Mouse (Mus musculus): Measurements from ENCODE around the gene Thap4. TPM values are rescaled to one million over a fixed set of nuclear protein-coding genes. Genes with fewer than 3 reads are reported as not detected.

The Thap4 gene
- total and polyA plus RNA-seq, 2 experiments: 10.0 to 17.5 TPM

GRCm38 (mm10) chr1:93689901-93690496 is 64.7 kb downstream of the Thap4 start:
- H3K9ac ChIP-seq (ENCODE audit: low read depth, low read length): no peak overlapping the region
- TF ChIP-seq POLR2A (IDR thresholded peaks at IDR 0.05; ENCODE audit: extremely low read depth, insufficient read depth, low read length) (no peak), CTCF (IDR thresholded peaks at IDR 0.05; ENCODE audit: low read depth, low read length) (no peak)
- H3K4me3 ChIP-seq (ENCODE audit: insufficient read depth, low read depth, low read length): no peak overlapping the region
- no peaks in the 10 kb centered on the region for H3K36me3 ChIP-seq (ENCODE audit: control insufficient read depth, insufficient read depth, low read length)
- peaks cover 34% of the 10 kb centered on the region for H3K4me1 ChIP-seq (ENCODE audit: control insufficient read depth, insufficient read depth, low read length)
- peaks cover 3% of the 10 kb centered on the region; the same call in 1 of the 2 replicates for H3K79me2 ChIP-seq (ENCODE audit: control insufficient read depth, insufficient read depth, low read length)
- WGBS: 83% methylated on average over 7 of the region's 7 CpGs
- H3K27me3 ChIP-seq (ENCODE audit: control insufficient read depth, insufficient read depth, low read length): no peaks in the 10 kb centered on the region
- no peak overlapping the region for H3K27ac ChIP-seq (replicated peaks; ENCODE audit: insufficient read depth, low read depth, low read length)
- DNase-seq (ENCODE audit: extremely low read depth, low read depth, low spot score): no peak

DNA sequence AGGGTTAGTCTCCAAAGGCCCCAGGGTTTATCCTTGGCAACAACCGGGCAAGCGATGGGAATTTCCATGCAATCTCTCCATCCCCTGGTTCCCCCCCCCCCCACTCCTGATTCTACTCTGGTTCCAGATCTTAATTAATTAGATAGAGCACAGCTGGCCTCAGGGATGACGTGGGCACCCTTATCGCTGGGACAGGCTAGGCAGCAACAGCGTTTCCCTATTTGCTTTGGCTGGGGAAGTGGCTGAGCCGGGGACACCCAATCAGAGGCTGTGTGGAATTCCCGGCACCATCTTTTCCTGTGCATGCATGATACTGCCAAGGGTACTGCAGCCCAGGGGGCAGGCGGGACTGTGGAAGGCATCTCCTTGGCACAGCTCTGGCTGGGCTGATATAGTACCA is 66.5 kb downstream of the Thap4 start:
- peak; percentile 82 for DNase-seq (ENCODE audit: extremely low read depth, low read depth, low spot score)
- H3K4me3 ChIP-seq (ENCODE audit: insufficient read depth, low read depth, low read length): no peak overlapping the region

GRCm38 (mm10) chr1:93686961-93687320 is 67.7 kb downstream of the Thap4 start:
- no peak overlapping the region for H3K9ac ChIP-seq (ENCODE audit: low read depth, low read length)
- WGBS: 6% methylated on average over 3 of the region's 3 CpGs
- no peaks in the 10 kb centered on the region for H3K36me3 ChIP-seq (ENCODE audit: control insufficient read depth, insufficient read depth, low read length)
- DNase-seq (ENCODE audit: extremely low read depth, low read depth, low spot score): peak; percentile 86
- H3K79me2 ChIP-seq (ENCODE audit: control insufficient read depth, insufficient read depth, low read length): peaks cover 3% of the 10 kb centered on the region; the same call in 1 of the 2 replicates
- TF ChIP-seq POLR2A (IDR thresholded peaks at IDR 0.05; ENCODE audit: extremely low read depth, insufficient read depth, low read length) (no peak), CTCF (IDR thresholded peaks at IDR 0.05; ENCODE audit: low read depth, low read length) (no peak)
- H3K27ac ChIP-seq (replicated peaks; ENCODE audit: insufficient read depth, low read depth, low read length): peak overlapping the region; percentile 71
- H3K4me3 ChIP-seq (ENCODE audit: insufficient read depth, low read depth, low read length): peak overlapping the region; percentile 55; the same call in 1 of the 2 replicates
- no peaks in the 10 kb centered on the region for H3K27me3 ChIP-seq (ENCODE audit: control insufficient read depth, insufficient read depth, low read length)
- H3K4me1 ChIP-seq (ENCODE audit: control insufficient read depth, insufficient read depth, low read length): peaks cover 19% of the 10 kb centered on the region

More for the DNA sequence above, 66.5 kb downstream of the Thap4 start:
- Histone ChIP-seq H3K36me3 (ENCODE audit: control insufficient read depth, insufficient read depth, low read length) (no peaks in the 10 kb centered on the region), H3K4me1 (ENCODE audit: control insufficient read depth, insufficient read depth, low read length) (peaks cover 28% of the 10 kb centered on the region), H3K9ac (ENCODE audit: low read depth, low read length) (no peak overlapping the region), H3K27me3 (ENCODE audit: control insufficient read depth, insufficient read depth, low read length) (no peaks in the 10 kb centered on the region), H3K79me2 (ENCODE audit: control insufficient read depth, insufficient read depth, low read length) (peaks cover 3% of the 10 kb centered on the region; the same call in 1 of the 2 replicates), H3K27ac (replicated peaks; ENCODE audit: insufficient read depth, low read depth, low read length) (peak overlapping the region; percentile 53)
- 19% methylated on average over 8 of the region's 8 CpGs for WGBS
- TF ChIP-seq POLR2A (IDR thresholded peaks at IDR 0.05; ENCODE audit: extremely low read depth, insufficient read depth, low read length): no peak
- peak; percentile 60 for TF ChIP-seq CTCF (IDR thresholded peaks at IDR 0.05; ENCODE audit: low read depth, low read length)

DNA sequence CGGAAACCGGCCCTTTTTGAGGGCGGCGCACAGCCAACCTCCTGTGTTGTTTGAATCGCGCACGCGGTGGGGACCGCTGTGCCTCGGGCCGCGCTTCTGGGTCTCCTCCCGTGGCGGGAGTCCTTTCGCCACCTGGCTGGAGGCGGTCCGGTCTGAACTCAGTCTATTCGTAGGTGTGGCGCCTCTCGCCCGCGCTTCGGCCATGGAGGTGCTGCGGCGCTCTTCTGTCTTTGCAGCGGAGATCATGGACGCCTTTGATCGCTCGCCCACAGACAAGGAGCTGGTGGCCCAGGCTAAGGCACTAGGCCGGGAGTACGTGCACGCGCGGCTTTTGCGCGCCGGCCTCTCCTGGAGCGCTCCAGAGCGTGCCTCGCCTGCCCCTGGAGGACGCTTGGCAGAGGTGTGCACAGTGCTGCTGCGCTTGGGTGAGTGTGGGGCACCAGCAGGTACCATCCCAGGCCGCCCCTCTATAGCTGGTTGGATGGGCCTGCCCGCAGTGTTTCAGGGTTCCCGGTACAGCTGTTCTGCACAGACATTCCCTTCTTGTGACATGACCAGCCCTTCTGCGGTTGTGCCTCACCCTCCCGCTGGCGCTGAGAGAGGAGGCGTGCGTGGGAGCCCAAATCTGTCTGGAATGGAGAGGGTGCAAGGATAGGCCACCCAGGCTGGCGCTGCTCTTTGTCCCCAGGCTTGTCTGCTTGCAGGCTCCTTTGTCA is 68.3 kb downstream of the Thap4 start:
- no peaks in the 10 kb centered on the region for H3K27me3 ChIP-seq (ENCODE audit: control insufficient read depth, insufficient read depth, low read length)
- peak overlapping the region; percentile 55 for H3K4me3 ChIP-seq (ENCODE audit: insufficient read depth, low read depth, low read length)
- peak overlapping the region; percentile 71 for H3K27ac ChIP-seq (replicated peaks; ENCODE audit: insufficient read depth, low read depth, low read length)
- no peak for TF ChIP-seq POLR2A (IDR thresholded peaks at IDR 0.05; ENCODE audit: extremely low read depth, insufficient read depth, low read length)
- TF ChIP-seq CTCF (IDR thresholded peaks at IDR 0.05; ENCODE audit: low read depth, low read length): peak; percentile 61
- peak overlapping the region; percentile 73 for H3K9ac ChIP-seq (ENCODE audit: low read depth, low read length)
- peak; percentile 58 for DNase-seq (ENCODE audit: extremely low read depth, low read depth, low spot score)
- peaks cover 19% of the 10 kb centered on the region for H3K4me1 ChIP-seq (ENCODE audit: control insufficient read depth, insufficient read depth, low read length)
- no peaks in the 10 kb centered on the region for H3K36me3 ChIP-seq (ENCODE audit: control insufficient read depth, insufficient read depth, low read length)
- 2% methylated on average over 51 of the region's 51 CpGs for WGBS
- peaks cover 3% of the 10 kb centered on the region; the same call in 1 of the 2 replicates for H3K79me2 ChIP-seq (ENCODE audit: control insufficient read depth, insufficient read depth, low read length)

DNA sequence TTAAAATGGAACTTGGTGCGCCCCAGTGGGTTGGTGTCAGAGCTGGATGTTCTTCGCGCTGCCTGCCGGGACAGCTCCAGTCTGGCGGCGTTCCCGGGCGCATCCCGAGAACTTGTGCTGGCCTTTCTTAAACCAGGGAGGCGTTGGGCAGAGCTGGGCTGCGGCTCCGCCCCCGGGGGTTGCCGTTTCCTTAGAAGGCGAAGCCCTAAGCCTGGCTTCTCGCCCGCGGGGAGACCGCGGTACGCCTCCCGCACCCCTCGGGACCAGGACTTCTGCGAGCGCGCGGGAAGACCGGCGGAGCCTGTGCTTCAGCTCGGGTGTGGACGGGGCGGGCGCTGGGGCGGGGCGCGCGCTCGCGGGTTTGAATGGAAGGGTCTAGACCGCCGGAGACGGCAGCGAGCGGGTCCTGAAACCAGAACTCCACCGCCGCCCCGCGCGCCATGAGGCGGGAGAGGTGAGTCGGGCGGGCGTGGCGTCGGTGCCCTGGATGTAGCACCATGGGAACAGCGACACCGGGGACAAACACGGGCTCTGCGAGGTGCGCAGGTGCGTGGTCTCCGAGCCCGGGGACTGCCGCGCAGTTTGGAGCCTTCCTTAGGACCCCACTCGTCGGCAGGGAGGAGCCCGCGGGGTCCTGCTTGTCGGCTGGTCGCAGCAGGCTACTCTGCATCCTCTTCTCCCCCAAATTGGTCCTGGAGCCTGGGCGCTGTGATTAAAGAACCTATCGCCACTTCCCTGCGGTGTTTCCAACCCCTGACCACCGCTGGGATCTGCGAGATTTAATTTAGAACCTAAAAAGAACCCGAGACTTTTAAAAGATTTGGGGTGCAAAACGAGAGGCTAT is 69.0 kb downstream of the Thap4 start, which contains the start of gene Bok:
Gene Bok (plus strand): TSS at position 260 of the 844 bp plus-strand sequence.
- no peak for TF ChIP-seq CTCF (IDR thresholded peaks at IDR 0.05; ENCODE audit: low read depth, low read length)
- TF ChIP-seq POLR2A (IDR thresholded peaks at IDR 0.05; ENCODE audit: extremely low read depth, insufficient read depth, low read length): 0 out of 2 replicates have a peak, but pooled peaks have one; percentile 28
- under 1% methylated on average over 75 of the region's 78 CpGs for WGBS

More for the DNA sequence above, 69.0 kb downstream of the Thap4 start, which contains the start of gene Bok:
- Histone ChIP-seq H3K9ac (ENCODE audit: low read depth, low read length) (peak within 1 kb of the TSS; percentile 73), H3K4me3 (ENCODE audit: insufficient read depth, low read depth, low read length) (peak within 1 kb of the TSS; percentile 55), H3K27me3 (ENCODE audit: control insufficient read depth, insufficient read depth, low read length) (no peaks in the 10 kb centered on the region), H3K79me2 (ENCODE audit: control insufficient read depth, insufficient read depth, low read length) (peaks cover 3% of the 10 kb centered on the region; the same call in 1 of the 2 replicates), H3K36me3 (ENCODE audit: control insufficient read depth, insufficient read depth, low read length) (no peaks in the 10 kb centered on the region), H3K4me1 (ENCODE audit: control insufficient read depth, insufficient read depth, low read length) (peaks cover 19% of the 10 kb centered on the region), H3K27ac (replicated peaks; ENCODE audit: insufficient read depth, low read depth, low read length) (peak within 1 kb of the TSS; percentile 71)
- DNase-seq (ENCODE audit: extremely low read depth, low read depth, low spot score): peak; percentile 50
